In the genomic region with DNA sequence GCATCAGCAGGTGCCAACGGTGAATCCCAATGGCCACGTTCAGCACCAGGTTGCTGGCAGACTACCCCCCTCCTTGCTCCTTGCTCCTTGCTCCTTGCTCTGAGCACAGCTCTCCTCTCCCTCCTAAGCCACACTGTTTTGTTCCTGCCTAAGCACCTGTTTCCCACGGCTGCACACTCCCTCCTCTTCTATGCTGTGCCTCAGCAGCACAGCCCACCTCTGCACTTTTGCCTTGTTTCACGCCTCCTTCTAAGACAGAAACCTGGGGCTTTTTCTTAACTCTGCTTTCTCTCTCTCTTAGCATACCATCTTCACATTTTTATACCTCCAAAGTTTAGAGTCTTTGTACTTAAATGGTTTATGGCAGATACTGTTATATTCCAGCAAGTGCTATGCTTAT, we compare ENCODE assay signal across 21 mouse cellular contexts. TPM values are rescaled to one million over a fixed set of nuclear protein-coding genes. Genes with fewer than 3 reads are reported as not detected.
DNase-seq lines count a peak whose midpoint lies in the region; ATAC-seq lines count a peak whose summit lies in the region.
"Had no signal": no experiment of that assay in that cellular context is flagged by ENCODE, and none has a peak within 500 bp of the region (broad histone marks: within the 10 kb centered on the region; RNA-seq: fewer than 3 reads in every experiment).

No protein-coding gene starts in this region.

- peaks cover 9% of the 10 kb centered on the region; the same call in 1 of the 2 replicates for H3K36me3 ChIP-seq in liver, embryonic 12.5 days

- H3K4me3 ChIP-seq in liver, embryonic 12.5 days = no peak overlapping the region
- H3K4me3 ChIP-seq: forebrain, embryonic 10.5 days; forebrain, embryonic 13.5 days; heart, embryonic 13.5 days; hindbrain, embryonic 12.5 days; hindbrain, embryonic 15.5 days had no signal

- no peaks in the 10 kb centered on the region for H3K9me3 ChIP-seq in liver, embryonic 12.5 days (replicated peaks)
- H3K9me3 ChIP-seq: forebrain, embryonic 10.5 days; forebrain, embryonic 13.5 days; heart, embryonic 13.5 days; hindbrain, embryonic 12.5 days; hindbrain, embryonic 15.5 days had no signal

- H3K27ac ChIP-seq in liver, embryonic 12.5 days = no peak overlapping the region
- H3K27ac ChIP-seq: forebrain, embryonic 10.5 days; forebrain, embryonic 13.5 days; hindbrain, embryonic 12.5 days; hindbrain, embryonic 15.5 days had no signal

- no peak overlapping the region for H3K9ac ChIP-seq in liver, embryonic 12.5 days
- H3K9ac ChIP-seq: forebrain, embryonic 13.5 days; heart, embryonic 13.5 days; hindbrain, embryonic 12.5 days; hindbrain, embryonic 15.5 days had no signal

- H3K27me3 ChIP-seq in liver, embryonic 12.5 days (replicated peaks) = no peaks in the 10 kb centered on the region
- H3K27me3 ChIP-seq: forebrain, embryonic 13.5 days; heart, embryonic 13.5 days; hindbrain, embryonic 12.5 days; hindbrain, embryonic 15.5 days had no signal

- ATAC-seq in liver, embryonic 12.5 days = peak; percentile 49; the same call in 1 of the 2 replicates
- ATAC-seq: CD4-positive, CD25-positive, alpha-beta regulatory T cell, adult 4 months; forebrain, embryonic 13.5 days; forebrain, embryonic 16.5 days had no signal

- 86% methylated on average over 4 of the region's 4 CpGs for WGBS in liver, embryonic 12.5 days (ENCODE audit: insufficient replicate concordance)

- peaks cover 27% of the 10 kb centered on the region for H3K4me1 ChIP-seq in liver, embryonic 12.5 days
- H3K4me1 ChIP-seq: forebrain, embryonic 10.5 days; forebrain, embryonic 13.5 days; hindbrain, embryonic 12.5 days; hindbrain, embryonic 15.5 days had no signal

- H3K4me2 ChIP-seq in liver, embryonic 12.5 days = no peak overlapping the region
- H3K4me2 ChIP-seq: forebrain, embryonic 13.5 days; heart, embryonic 13.5 days; hindbrain, embryonic 12.5 days; hindbrain, embryonic 15.5 days had no signal

- DNase-seq in liver = no peak
- peak; percentile 56 for DNase-seq in brain, adult 2 months (ENCODE audit: low read depth, low spot score)
- DNase-seq in c-Kit-positive CD71-positive TER-119-positive erythroid progenitor cells, embryonic 14.5 days (ENCODE audit: low spot score) = peak; percentile 13
- DNase-seq in urinary bladder, adult 2 months (ENCODE audit: low spot score) = no peak
- no peak for DNase-seq in layer of hippocampus, postnatal 25 days (ENCODE audit: extremely low spot score in 1 of 2, low spot score in 1 of 2)
- DNase-seq: adrenal gland, adult 2 months; adrenal gland, postnatal 14 days; cerebellum, adult 18-20 months; cerebellum, adult 9-10 months; cerebellum, postnatal 14 days; gastrocnemius, postnatal 25 days; heart, adult 18-20 months; heart, postnatal 14 days had no signal

RNA-seq across cellular contexts. Expression of a gene that starts 39.5 kb away (rescaled TPM):
- polyA plus RNA-seq in liver, embryonic 12.5 days (2016; fragmentation: Nextera tagmentation; extraction: Ambion mirVana) = 4.7 and 4.8 TPM in 2 replicates
- 9.3 and 9.8 TPM in 2 replicates for polyA plus RNA-seq in urinary bladder, adult 2 months (2012; rRNA removed)
- 10 to 100 TPM; 66.9 to 68.9 TPM for total RNA-seq in layer of hippocampus, postnatal 25 days (2021)

Comparison
In these comparisons a context has a peak if more than half of its experiments do, and no peak if none do; other contexts are left out.
1. DNase-seq: peak in brain, adult 2 months (single experiment) and c-Kit-positive CD71-positive TER-119-positive erythroid progenitor cells, embryonic 14.5 days (single experiment); none in liver (single experiment), urinary bladder, adult 2 months (single experiment) and layer of hippocampus, postnatal 25 days (0 of 2).